ENCODE assay signal across 22 mouse cellular contexts in the genomic region with DNA sequence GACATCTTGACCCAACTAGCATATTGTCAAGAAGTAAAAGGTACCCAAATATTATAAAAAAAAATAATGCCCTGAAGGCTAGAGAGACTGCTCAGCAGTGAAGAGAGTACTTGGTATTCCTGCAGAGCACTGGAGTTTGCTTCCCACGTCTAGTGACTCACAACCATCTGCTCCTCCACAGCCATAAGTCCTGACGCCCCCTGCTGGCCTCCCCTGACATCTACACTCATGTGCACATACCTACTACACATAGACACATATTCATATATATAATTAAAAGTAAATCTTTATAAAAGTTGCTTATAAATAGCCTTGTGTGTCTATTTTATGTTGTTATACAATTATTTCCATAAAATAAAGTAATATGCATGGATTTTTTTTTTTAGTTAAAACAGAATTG. TPM values are rescaled to one million over a fixed set of nuclear protein-coding genes. Genes with fewer than 3 reads are reported as not detected.
DNase-seq lines count a peak whose midpoint lies in the region; ATAC-seq and TF ChIP-seq lines count a peak whose summit lies in the region.
"Had no signal": no experiment of that assay in that cellular context is flagged by ENCODE, and none has a peak within 500 bp of the region (broad histone marks: within the 10 kb centered on the region; RNA-seq: fewer than 3 reads in every experiment).

No protein-coding gene starts in this region.

- H3K79me2 ChIP-seq in heart, adult 2 months (replicated peaks; ENCODE audit: control insufficient read depth, insufficient read depth, low read length), result 0 out of 2 replicates have a peak, but pooled peaks cover 2% of the 10 kb centered on the region

- peak; percentile 44 for TF ChIP-seq CTCF in heart, adult 2 months (IDR thresholded peaks at IDR 0.05)
- peak; percentile 25 for TF ChIP-seq CTCF in lung, postnatal 0 days (IDR thresholded peaks at IDR 0.05)
- peak; percentile 25 for TF ChIP-seq CTCF in Patski (IDR thresholded peaks at IDR 0.05)

- H3K9ac ChIP-seq in heart, adult 2 months (ENCODE audit: low read depth, low read length), result no peak overlapping the region
- no peak overlapping the region for H3K9ac ChIP-seq in lung, postnatal 0 days (replicated peaks; ENCODE audit: low read depth)
- H3K9ac ChIP-seq: stomach, embryonic 15.5 days had no signal

- H3K4me1 ChIP-seq in heart, adult 2 months (ENCODE audit: control insufficient read depth, insufficient read depth, low read length), result peaks cover under 1% of the 10 kb centered on the region
- no peaks in the 10 kb centered on the region for H3K4me1 ChIP-seq in lung, postnatal 0 days (ENCODE audit: insufficient read depth, low read depth, low read length)
- H3K4me1 ChIP-seq: stomach, embryonic 15.5 days had no signal

- intact Hi-C loops in heart, adult 2 months (cut with DNase I), result no loop called here
- intact Hi-C loops in heart, postnatal 10 days (cut with DNase I), result no loop called here

- H3K27ac ChIP-seq in heart, adult 2 months, result no peak overlapping the region
- H3K27ac ChIP-seq in lung, postnatal 0 days (ENCODE audit: low read length), result no peak overlapping the region
- H3K27ac ChIP-seq: embryonic facial prominence, embryonic 10.5 days; macrophage; stomach, embryonic 15.5 days had no signal

- POLR2A ChIA-PET in Patski (lab: Charles Lee), result no interaction called here

- no peak for DNase-seq in heart, adult 2 months
- no peak for DNase-seq in heart, postnatal 10 days
- no peak for DNase-seq in lung, postnatal 0 days (ENCODE audit: low spot score)
- no peak for DNase-seq in lung, postnatal 10 days
- no peak for DNase-seq in Patski (ENCODE audit: low read depth, low spot score)
- DNase-seq in naive thymus-derived CD4-positive, alpha-beta T cell, adult 2 months (ENCODE audit: low read depth), result peak; percentile 39
- no peak for DNase-seq in kidney, postnatal 36 days
- DNase-seq in cerebellum, adult 9-10 months, result no peak
- DNase-seq: adrenal gland, postnatal 25 days; lung, adult 2 months; thymus, postnatal 25 days had no signal

- H3K36me3 ChIP-seq in heart, adult 2 months (ENCODE audit: control insufficient read depth, insufficient read depth, low read length), result peaks cover 14% of the 10 kb centered on the region
- H3K36me3 ChIP-seq in lung, postnatal 0 days (ENCODE audit: insufficient read depth, low read length), result no peaks in the 10 kb centered on the region
- H3K36me3 ChIP-seq: stomach, embryonic 15.5 days had no signal

- no peak for ATAC-seq in lung, postnatal 0 days
- no peak for ATAC-seq in Patski
- ATAC-seq: activated CD4-positive, CD25-positive, alpha-beta regulatory T cell, adult 4 months; forebrain, embryonic 14.5 days; inflammation-experienced regulatory T-cells, adult 6 months had no signal

- TF ChIP-seq EP300 in heart, adult 2 months (IDR thresholded peaks at IDR 0.05; ENCODE audit: insufficient read depth, low read depth, low read length), result no peak
- no peak for TF ChIP-seq EP300 in lung, postnatal 0 days (IDR thresholded peaks at IDR 0.05)

- no peak overlapping the region for H3K4me2 ChIP-seq in lung, postnatal 0 days (replicated peaks; ENCODE audit: low read depth, low read length)
- H3K4me2 ChIP-seq: midbrain, embryonic 11.5 days; stomach, embryonic 15.5 days had no signal

- in situ Hi-C loops in Patski (cut with MboI; ENCODE audit: low pct_unique_long_range_greater_than_20kb), result no loop called here

- no peak overlapping the region for H3K4me3 ChIP-seq in heart, adult 2 months
- H3K4me3 ChIP-seq in lung, postnatal 0 days (ENCODE audit: low read depth, low read length), result no peak overlapping the region
- H3K4me3 ChIP-seq: embryonic facial prominence, embryonic 10.5 days; stomach, embryonic 15.5 days had no signal

- no peaks in the 10 kb centered on the region for H3K9me3 ChIP-seq in lung, postnatal 0 days (ENCODE audit: low read length)
- H3K9me3 ChIP-seq: embryonic facial prominence, embryonic 10.5 days; stomach, embryonic 15.5 days had no signal

- WGBS in heart, adult 2 months, result 70% methylated on average over 2 of the region's 2 CpGs
- WGBS in lung, postnatal 0 days, result 78% methylated on average over 2 of the region's 2 CpGs

- no peaks in the 10 kb centered on the region for H3K27me3 ChIP-seq in heart, adult 2 months (ENCODE audit: control insufficient read depth, insufficient read depth, low read length)
- H3K27me3 ChIP-seq in lung, postnatal 0 days (replicated peaks; ENCODE audit: insufficient read depth, low read length), result no peaks in the 10 kb centered on the region
- no peaks in the 10 kb centered on the region for H3K27me3 ChIP-seq in Patski
- H3K27me3 ChIP-seq: stomach, embryonic 15.5 days had no signal

- CTCF ChIA-PET in Patski (lab: Charles Lee), result interaction anchor here (1.2 kb wide), 1 partner anchor 10 kb away, joined by 5 read pairs; no protein-coding TSS in a partner anchor

- no peak for TF ChIP-seq POLR2A in heart, adult 2 months (IDR thresholded peaks at IDR 0.05; ENCODE audit: insufficient read depth, low read depth, low read length)

RNA-seq across cellular contexts. Expression of a gene that starts 24.5 kb away (rescaled TPM):
- 10 to 100 TPM; 41.2 to 47.2 TPM for total RNA-seq in heart, adult 2 months (2021)
- 61.1 and 73.0 TPM in 2 replicates for polyA plus RNA-seq in heart, adult 2 months (2012; rRNA removed)
- 10 to 100 TPM; 83.1 to 96.5 TPM for total RNA-seq in heart, postnatal 10 days (2021)
- 255 and 302 TPM in 2 replicates for polyA plus RNA-seq in lung, postnatal 0 days (2015; fragmentation: Nextera tagmentation; extraction: Ambion mirVana)
- polyA plus RNA-seq in Patski (2021), result 12.6 TPM

RNA-seq across cellular contexts. Expression of a gene that starts 25.1 kb away (rescaled TPM):
- not detected for total RNA-seq in heart, adult 2 months (2021)
- polyA plus RNA-seq in heart, adult 2 months (2012; rRNA removed), result 2.5 TPM in 1 of 2 replicates, not detected in the other
- total RNA-seq in heart, postnatal 10 days (2021), result not detected
- polyA plus RNA-seq in lung, postnatal 0 days (2015; fragmentation: Nextera tagmentation; extraction: Ambion mirVana), result 5.8 and 7.0 TPM in 2 replicates
- 0.09 TPM for polyA plus RNA-seq in Patski (2021)
- total RNA-seq: adrenal gland, postnatal 25 days; hematopoietic stem cell, adult 5-6 weeks; left cerebral cortex, postnatal 10 days; neutrophil, adult 5-6 weeks had no signal
- polyA plus RNA-seq: activated CD4-positive, CD25-positive, alpha-beta regulatory T cell, adult 4 months; C2C12; embryonic facial prominence, embryonic 10.5 days; forebrain, embryonic 14.5 days; inflammation-experienced regulatory T-cells, adult 6 months; macrophage; midbrain, embryonic 11.5 days had no signal
